Mouse (Mus musculus): Measurements from ENCODE around the gene Zdhhc6.

Gene Zdhhc6

GRCm38 (mm10) chr19:55226621-55227020, 89.2 kb downstream of the Zdhhc6 start:
- in situ Hi-C loops (cut with MboI, MseI) = no loop called here

GRCm38 (mm10) chr19:55222268-55222667, 93.6 kb downstream of the Zdhhc6 start:
- in situ Hi-C loops (cut with MboI, MseI) = loop anchor here in 1 of 2 experiments (5.0 kb wide), 1 partner anchor 85 kb away; no protein-coding TSS in a partner anchor

Data from T-helper 17 cell (primary cell).